Mouse (Mus musculus) liver, adult 2 months (tissue): Measurements from ENCODE around the gene Rhot2. TPM values are rescaled to one million over a fixed set of nuclear protein-coding genes. Genes with fewer than 3 reads are reported as not detected.
A peak's percentile ranks its signal among the peaks of the same experiment; 100 is the strongest.

Experiments used
- DNase-seq: peaks from one replicate; pipeline ENCODE4 v3.0.0-alpha.2; 2011; ENCODE audit warnings: low read depth, low spot score; ENCODE audit errors: extremely low read depth
- H3K27ac ChIP-seq: fragments of 200-500 bp; replicated peaks from 2 replicates; pipeline ENCODE4 v1.5.1; 2012; ENCODE audit warnings: low read depth, mild to moderate bottlenecking, control low read depth, inconsistent platforms, low read length; ENCODE audit not compliant: insufficient read depth
- H3K27me3 ChIP-seq: fragments of 200-500 bp; 2 replicates; pipeline ENCODE4 v1.6.1; 2012; ENCODE audit warnings: mild to moderate bottlenecking, moderate library complexity, low read length, inconsistent platforms; ENCODE audit not compliant: control insufficient read depth, insufficient read depth
- H3K36me3 ChIP-seq: fragments of 200-500 bp; 2 replicates; pipeline ENCODE4 v1.6.1; 2012; ENCODE audit warnings: low read length, inconsistent platforms; ENCODE audit not compliant: control insufficient read depth, insufficient read depth
- H3K4me1 ChIP-seq: fragments of 200-500 bp; 2 replicates; pipeline ENCODE4 v1.6.1; 2011; ENCODE audit warnings: low read length; ENCODE audit not compliant: control insufficient read depth, insufficient read depth
- H3K4me3 ChIP-seq: fragments of 200-500 bp; 2 replicates; pipeline ENCODE4 v1.5.1; 2011; ENCODE audit warnings: low read depth, mild to moderate bottlenecking, control low read depth, low read length, moderate library complexity; ENCODE audit not compliant: insufficient read depth
- H3K79me2 ChIP-seq: fragments of 200-500 bp; 2 replicates; pipeline ENCODE4 v1.6.1; 2012; ENCODE audit warnings: inconsistent platforms, mild to moderate bottlenecking, low read length, moderate library complexity; ENCODE audit not compliant: control insufficient read depth, insufficient read depth
- H3K9ac ChIP-seq: fragments of 200-500 bp; 2 replicates; pipeline ENCODE4 v1.6.1; 2012; ENCODE audit warnings: low read depth, mild to moderate bottlenecking, control low read depth, inconsistent platforms, low read length
- CTCF ChIP-seq: fragments of 200-500 bp; IDR thresholded peaks from 2 replicates; pipeline ENCODE4 v1.5.1; 2011; ENCODE audit warnings: low read depth, low read length, control low read depth
- POLR2A ChIP-seq: fragments of 200-500 bp; IDR thresholded peaks from 2 replicates; pipeline ENCODE4 v1.6.1; 2011; ENCODE audit warnings: low read length, control low read depth; ENCODE audit not compliant: insufficient read depth; ENCODE audit errors: extremely low read depth
- WGBS: fragments of 180-500 bp; shearing (Covaris S2); methylation state at CpG from one replicate; pipeline ENCODE4 v1.1.7; 2018; 5-methylcytosine and 5-hydroxymethylcytosine counted together
- polyA plus RNA-seq: library from polyadenylated mRNA; depleted of rRNA; stranded (reverse); fragments of >200 nt; gene quantifications from 2 replicates; pipeline ENCODE4 v1.2.3, GENCODE M21; 2012; rRNA removed
- total RNA-seq: library from RNA; depleted of rRNA; stranded (reverse); fragments of >200 nt; gene quantifications from 2 replicates; pipeline ENCODE4 v1.2.3, GENCODE M21; 2014; rRNA removed

Rhot2 gene
- total and polyA plus RNA-seq, 2 experiments = 18.0 to 71.1 TPM

DNA sequence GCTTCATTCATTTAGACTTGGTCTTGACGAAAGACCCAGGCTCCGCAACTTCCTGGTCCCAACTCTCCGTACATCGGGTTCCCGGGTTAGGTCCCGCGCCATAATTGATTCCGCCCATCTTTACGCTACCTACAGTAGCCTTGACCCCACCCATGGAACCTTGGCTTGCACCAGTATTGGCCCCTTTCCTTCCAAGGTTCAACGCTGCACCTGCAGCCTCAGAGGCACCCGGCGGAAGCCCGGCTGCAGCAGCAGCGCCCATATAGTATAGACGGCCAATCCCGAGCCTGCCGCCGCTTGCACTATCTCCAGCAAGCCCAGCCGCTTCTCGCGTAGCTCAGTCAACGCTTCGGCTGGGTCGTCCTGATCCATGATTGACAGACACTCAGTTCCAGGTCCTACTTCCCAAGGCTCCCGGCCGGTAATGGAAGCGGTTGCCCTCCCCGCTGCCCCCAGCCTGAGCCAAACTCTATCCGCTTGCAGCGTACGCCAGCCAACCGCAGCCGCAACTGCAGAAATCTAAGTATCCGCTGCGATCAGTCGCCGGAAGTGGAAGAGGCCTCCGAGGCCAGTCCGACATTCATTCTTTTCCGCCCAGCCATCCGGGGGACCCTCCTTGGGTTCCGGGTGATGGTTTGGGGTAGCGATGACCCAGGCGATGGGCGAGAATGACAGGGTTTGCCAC is 52.7 kb downstream of the Rhot2 start:
- DNase-seq = peak; percentile 63
- H3K4me1 ChIP-seq = peaks cover 5% of the 10 kb centered on the region; the same call in 1 of the 2 replicates
- WGBS = under 1% methylated on average over 45 of the region's 45 CpGs

DNA sequence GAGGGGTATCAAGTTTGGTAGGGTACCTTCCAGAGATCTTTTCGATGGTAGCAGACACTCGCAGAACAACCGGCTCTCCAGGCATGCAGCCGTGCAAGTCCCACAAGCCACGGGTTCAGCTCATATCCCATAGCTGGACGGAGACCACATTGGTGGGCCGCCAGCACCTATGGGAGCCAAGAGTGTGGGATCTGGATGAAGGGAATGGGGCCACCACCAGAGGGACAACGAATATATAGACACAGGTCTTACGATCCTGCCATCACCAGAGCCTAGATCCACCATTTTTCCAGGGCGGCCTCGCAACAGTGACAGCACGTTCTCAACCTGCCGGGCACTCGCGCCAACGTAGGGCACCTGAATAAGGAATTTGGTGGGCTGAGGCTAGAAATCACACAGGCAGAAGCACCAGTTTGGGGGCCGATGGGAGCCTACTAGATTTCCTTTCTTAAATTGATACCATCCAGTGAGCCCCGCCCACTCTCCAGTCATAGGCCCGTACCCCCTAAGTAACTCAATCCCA is 53.3 kb downstream of the Rhot2 start:
- WGBS = 38% methylated on average over 19 of the region's 19 CpGs
- Histone ChIP-seq H3K27me3 (no peaks in the 10 kb centered on the region), H3K36me3 (no peaks in the 10 kb centered on the region), H3K4me3 (peak overlapping the region; percentile 91), H3K4me1 (peaks cover 5% of the 10 kb centered on the region; the same call in 1 of the 2 replicates), H3K9ac (peak overlapping the region; percentile 84; the same call in 1 of the 2 replicates), H3K27ac (no peak overlapping the region), H3K79me2 (no peaks in the 10 kb centered on the region)
- no peak for DNase-seq
- TF ChIP-seq CTCF (no peak), POLR2A (no peak)

More for the DNA sequence above, 52.7 kb downstream of the Rhot2 start:
- no peaks in the 10 kb centered on the region for H3K27me3 ChIP-seq
- no peaks in the 10 kb centered on the region for H3K79me2 ChIP-seq
- peak overlapping the region; percentile 84 for H3K9ac ChIP-seq
- TF ChIP-seq POLR2A (peak; percentile 59), CTCF (no peak)
- peak overlapping the region; percentile 91 for H3K4me3 ChIP-seq
- H3K27ac ChIP-seq = peak overlapping the region; percentile 65
- H3K36me3 ChIP-seq = no peaks in the 10 kb centered on the region

Other genes starting within 250 kb of the Rhot2 start
- gene Gng13, start 127.7 kb downstream of the Rhot2 start, total RNA-seq = not detected in 2 replicates
- gene Gng13, start 127.7 kb downstream of the Rhot2 start, polyA plus RNA-seq = not detected in 2 replicates
- gene Chtf18, start 117.4 kb downstream of the Rhot2 start, total RNA-seq = 0.18 and 0.47 TPM in 2 replicates
- gene Chtf18, start 117.4 kb downstream of the Rhot2 start, polyA plus RNA-seq = 0.31 and 0.35 TPM in 2 replicates
- gene Rpusd1, start 117.2 kb downstream of the Rhot2 start, total RNA-seq = 1.0 and 2.1 TPM in 2 replicates
- 7.3 and 9.0 TPM in 2 replicates for gene Rpusd1, start 117.2 kb downstream of the Rhot2 start, polyA plus RNA-seq
- not detected in 2 replicates for gene Mslnl, start 108.8 kb downstream of the Rhot2 start, total RNA-seq
- not detected in 2 replicates for gene Mslnl, start 108.8 kb downstream of the Rhot2 start, polyA plus RNA-seq
- 0.34 and 0.74 TPM in 2 replicates for gene Msln, start 90.5 kb downstream of the Rhot2 start, total RNA-seq
- 1.1 and 2.0 TPM in 2 replicates for gene Msln, start 90.5 kb downstream of the Rhot2 start, polyA plus RNA-seq
- 14.9 and 20.6 TPM in 2 replicates for gene Narfl, start 71.1 kb downstream of the Rhot2 start, total RNA-seq
- 19.4 and 22.5 TPM in 2 replicates for gene Narfl, start 71.1 kb downstream of the Rhot2 start, polyA plus RNA-seq
- 6.0 and 6.7 TPM in 2 replicates for gene Haghl, start 59.2 kb downstream of the Rhot2 start, total RNA-seq
- gene Haghl, start 59.2 kb downstream of the Rhot2 start, polyA plus RNA-seq = 11.2 and 14.1 TPM in 2 replicates
- gene Ccdc78, start 58.3 kb downstream of the Rhot2 start, total RNA-seq = not detected in 2 replicates
- gene Ccdc78, start 58.3 kb downstream of the Rhot2 start, polyA plus RNA-seq = 0.06 TPM in 1 of 2 replicates, not detected in the other
- gene Fam173a, start 52.0 kb downstream of the Rhot2 start, total RNA-seq = 55.0 and 69.3 TPM in 2 replicates
- gene Fam173a, start 52.0 kb downstream of the Rhot2 start, polyA plus RNA-seq = 89.3 and 106 TPM in 2 replicates
- 0.28 and 0.54 TPM in 2 replicates for gene AC134908.4, start 49.2 kb downstream of the Rhot2 start, total RNA-seq
- 0.35 and 0.37 TPM in 2 replicates for gene AC134908.4, start 49.2 kb downstream of the Rhot2 start, polyA plus RNA-seq
- gene Metrn, start 47.7 kb downstream of the Rhot2 start, total RNA-seq = 11.7 and 22.2 TPM in 2 replicates
- gene Metrn, start 47.7 kb downstream of the Rhot2 start, polyA plus RNA-seq = 21.6 and 37.1 TPM in 2 replicates
- gene Fbxl16, start 35.8 kb downstream of the Rhot2 start, total RNA-seq = 0.07 TPM in 1 of 2 replicates, not detected in the other
- gene Fbxl16, start 35.8 kb downstream of the Rhot2 start, polyA plus RNA-seq = 0.12 and 0.33 TPM in 2 replicates
- 13.3 and 15.6 TPM in 2 replicates for gene Wdr24, start 21.2 kb downstream of the Rhot2 start, total RNA-seq
- 23.9 and 24.8 TPM in 2 replicates for gene Wdr24, start 21.2 kb downstream of the Rhot2 start, polyA plus RNA-seq
- gene Jmjd8, start 16.0 kb downstream of the Rhot2 start, total RNA-seq = 25.6 and 30.5 TPM in 2 replicates
- gene Jmjd8, start 16.0 kb downstream of the Rhot2 start, polyA plus RNA-seq = 75.0 and 78.4 TPM in 2 replicates
- gene Stub1, start 11.4 kb downstream of the Rhot2 start, total RNA-seq = 50.4 and 55.3 TPM in 2 replicates
- 81.3 and 94.4 TPM in 2 replicates for gene Stub1, start 11.4 kb downstream of the Rhot2 start, polyA plus RNA-seq
- gene Rhbdl1, start 7.6 kb downstream of the Rhot2 start, total RNA-seq = 0.40 and 0.74 TPM in 2 replicates
- 3.8 and 5.5 TPM in 2 replicates for gene Rhbdl1, start 7.6 kb downstream of the Rhot2 start, polyA plus RNA-seq
- 2.7 and 4.8 TPM in 2 replicates for gene Gm20683, start 3.1 kb downstream of the Rhot2 start, total RNA-seq
- gene Gm20683, start 3.1 kb downstream of the Rhot2 start, polyA plus RNA-seq = 19.1 and 26.9 TPM in 2 replicates
- gene Wdr90, start 16.6 kb upstream of the Rhot2 start, total RNA-seq = 2.7 and 3.3 TPM in 2 replicates
- 9.0 and 14.1 TPM in 2 replicates for gene Wdr90, start 16.6 kb upstream of the Rhot2 start, polyA plus RNA-seq
- gene Mcrip2, start 23.9 kb upstream of the Rhot2 start, total RNA-seq = 26.1 and 36.0 TPM in 2 replicates
- gene Mcrip2, start 23.9 kb upstream of the Rhot2 start, polyA plus RNA-seq = 139 and 141 TPM in 2 replicates
- gene Mettl26, start 30.2 kb upstream of the Rhot2 start, total RNA-seq = 129 and 131 TPM in 2 replicates
- gene Mettl26, start 30.2 kb upstream of the Rhot2 start, polyA plus RNA-seq = 415 and 439 TPM in 2 replicates
- 0.07 and 0.09 TPM in 2 replicates for gene Wfikkn1, start 36.0 kb upstream of the Rhot2 start, total RNA-seq
- 0.24 and 0.92 TPM in 2 replicates for gene Wfikkn1, start 36.0 kb upstream of the Rhot2 start, polyA plus RNA-seq
- gene Rab40c, start 74.9 kb upstream of the Rhot2 start, total RNA-seq = 6.1 and 7.2 TPM in 2 replicates
- gene Rab40c, start 74.9 kb upstream of the Rhot2 start, polyA plus RNA-seq = 22.8 and 24.1 TPM in 2 replicates
- 11.5 and 16.0 TPM in 2 replicates for gene Pigq, start 100.1 kb upstream of the Rhot2 start, total RNA-seq
- 51.6 and 52.5 TPM in 2 replicates for gene Pigq, start 100.1 kb upstream of the Rhot2 start, polyA plus RNA-seq
- gene Nhlrc4, start 100.1 kb upstream of the Rhot2 start, total RNA-seq = 1.2 TPM in 1 of 2 replicates, not detected in the other
- gene Nhlrc4, start 100.1 kb upstream of the Rhot2 start, polyA plus RNA-seq = 0.04 TPM in 1 of 2 replicates, not detected in the other
- gene A930017K11Rik, start 107.7 kb upstream of the Rhot2 start, total RNA-seq = not detected in 2 replicates
- not detected in 2 replicates for gene A930017K11Rik, start 107.7 kb upstream of the Rhot2 start, polyA plus RNA-seq
- 1.8 and 3.0 TPM in 2 replicates for gene Capn15, start 140.9 kb upstream of the Rhot2 start, total RNA-seq
- gene Capn15, start 140.9 kb upstream of the Rhot2 start, polyA plus RNA-seq = 16.8 and 23.3 TPM in 2 replicates
- 4.6 and 7.7 TPM in 2 replicates for gene Rab11fip3, start 224.7 kb upstream of the Rhot2 start, total RNA-seq
- gene Rab11fip3, start 224.7 kb upstream of the Rhot2 start, polyA plus RNA-seq = 11.1 and 13.2 TPM in 2 replicates
- gene Decr2, start 245.5 kb upstream of the Rhot2 start, total RNA-seq = 179 and 237 TPM in 2 replicates
- 147 and 154 TPM in 2 replicates for gene Decr2, start 245.5 kb upstream of the Rhot2 start, polyA plus RNA-seq